Mouse (Mus musculus) kidney, adult 11 months (tissue): ENCODE measurements around the gene Ddo.

Experiments used
- DNase-seq: peaks from one replicate; pipeline ENCODE4 v3.0.0; 2022

The Ddo gene

DNA sequence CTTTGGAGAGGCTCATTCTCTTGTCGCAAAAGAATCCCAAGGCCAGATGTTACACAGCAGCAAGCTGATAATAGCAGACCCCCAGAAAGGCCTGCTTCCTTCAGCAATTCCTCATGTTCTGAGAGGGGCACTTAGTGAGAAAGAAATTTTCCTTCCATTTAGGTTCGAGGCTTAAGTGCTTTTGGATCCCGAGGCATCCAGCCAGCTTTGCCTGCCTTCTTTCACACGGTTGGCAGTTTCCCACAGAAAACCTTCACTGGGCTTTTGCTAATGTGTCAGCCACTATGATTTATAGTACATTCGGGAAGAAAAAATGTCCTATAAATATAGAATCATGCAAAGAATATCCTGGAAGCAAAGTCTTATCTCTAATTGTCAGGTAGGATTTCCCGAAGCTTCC, 89.3 kb downstream of the Ddo start:
- no peak for DNase-seq

DNA sequence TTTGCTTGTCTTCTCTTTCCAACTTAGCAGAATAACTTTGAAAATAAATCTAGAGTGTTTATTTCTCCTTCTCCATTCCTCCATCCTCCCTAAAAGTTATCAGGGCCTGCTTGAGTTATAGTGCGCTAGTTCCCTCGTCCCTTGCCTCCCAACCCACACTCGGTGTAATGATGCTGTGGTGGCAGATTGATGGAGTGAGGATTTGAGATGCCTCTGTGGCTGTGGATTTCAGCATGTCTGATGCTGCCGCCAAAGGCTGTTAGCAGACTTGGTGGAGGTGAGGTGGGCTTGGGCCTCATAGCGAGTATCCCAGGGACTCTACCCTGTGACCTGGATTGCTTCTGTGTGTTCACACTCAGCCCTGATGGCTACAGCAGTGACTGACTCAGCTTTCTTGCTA, 91.1 kb downstream of the Ddo start:
- no peak for DNase-seq

DNA sequence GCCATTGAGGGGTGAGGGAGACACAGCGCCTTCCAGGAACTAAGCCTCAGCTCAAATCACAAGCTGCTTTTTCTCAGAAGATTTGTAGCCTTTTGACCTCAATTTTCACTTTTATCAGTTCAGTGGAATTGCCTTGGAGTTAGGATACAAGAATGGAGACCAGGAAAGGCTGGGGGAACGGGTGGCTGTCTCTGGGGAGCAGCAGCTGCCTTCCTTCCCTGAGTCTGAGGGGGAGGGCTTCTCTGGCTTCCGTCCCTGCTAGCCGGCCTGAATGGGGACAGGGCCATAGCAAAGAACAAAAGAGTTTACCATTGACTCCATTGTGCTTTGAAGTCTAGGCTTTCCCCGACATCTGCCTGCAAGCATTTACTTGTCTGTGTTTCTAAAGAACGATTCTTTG, 94.5 kb downstream of the Ddo start:
- no peak for DNase-seq

DNA sequence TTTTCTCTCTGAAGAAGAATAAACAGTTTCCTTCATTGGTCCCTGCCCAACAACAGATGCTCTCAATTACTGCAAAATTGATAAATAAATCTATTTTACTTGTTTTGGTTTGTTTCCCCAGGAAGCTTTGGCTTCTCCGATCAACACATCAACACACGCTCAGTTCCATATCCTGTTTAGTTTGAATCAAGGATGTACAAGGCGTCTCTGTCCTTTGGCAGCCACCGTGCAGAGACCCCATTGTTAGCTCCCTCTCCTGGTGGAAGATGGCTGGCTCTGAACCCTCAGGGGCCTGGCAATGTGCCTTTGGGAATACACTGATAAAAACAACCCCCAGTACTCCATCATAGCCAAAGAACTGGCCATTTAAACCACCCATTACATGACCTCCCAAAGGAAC, 95.3 kb downstream of the Ddo start:
- DNase-seq, result no peak

DNA sequence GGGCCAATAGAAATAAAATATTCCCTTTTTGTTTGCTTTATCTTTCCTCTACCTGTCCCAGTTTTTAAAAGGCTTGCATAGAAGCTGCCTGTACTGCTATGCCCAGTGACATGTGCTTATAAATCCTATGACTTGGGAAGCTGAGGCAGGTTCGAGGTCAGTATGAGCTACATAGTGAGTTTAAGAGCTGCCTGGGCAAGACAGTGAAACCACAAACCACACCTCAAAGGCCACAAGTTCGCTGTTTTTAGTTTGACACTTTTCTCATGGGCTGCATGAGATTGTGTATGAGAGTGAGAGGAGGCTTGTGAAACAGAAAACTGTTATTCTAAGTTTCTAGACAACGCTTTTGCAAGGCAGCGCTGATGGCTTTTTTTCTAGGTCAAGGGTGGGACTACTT, 95.7 kb downstream of the Ddo start:
- no peak for DNase-seq

DNA sequence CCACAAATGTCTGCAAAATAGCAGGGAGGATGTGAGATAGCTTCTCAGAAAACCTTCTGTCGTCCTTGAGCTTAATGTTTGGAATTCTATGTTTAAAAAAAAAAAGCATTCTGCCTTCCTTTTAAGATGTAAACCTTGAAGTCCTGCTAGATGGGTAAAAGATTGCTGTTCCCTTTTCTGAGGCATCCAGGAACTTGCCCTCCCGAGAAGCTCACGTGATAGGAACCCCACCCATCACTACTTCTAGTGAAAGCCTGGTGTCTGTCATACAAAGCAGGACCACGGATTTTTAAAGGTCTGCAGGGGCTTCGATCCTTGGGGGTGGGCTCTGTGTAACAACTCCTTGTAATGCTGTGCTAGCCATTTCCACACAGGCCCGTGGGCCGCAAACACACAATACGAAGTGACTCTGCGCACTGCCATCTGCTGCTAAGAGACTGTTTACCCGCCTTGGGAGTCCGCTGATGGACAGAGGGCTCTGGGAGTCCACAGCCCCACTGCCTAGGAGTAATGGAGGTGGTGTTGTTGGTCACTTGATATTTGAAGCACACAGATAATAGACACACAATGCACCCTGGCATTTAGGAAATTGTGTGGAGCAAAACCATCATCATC, 96.6 kb downstream of the Ddo start:
- DNase-seq, result no peak

DNA sequence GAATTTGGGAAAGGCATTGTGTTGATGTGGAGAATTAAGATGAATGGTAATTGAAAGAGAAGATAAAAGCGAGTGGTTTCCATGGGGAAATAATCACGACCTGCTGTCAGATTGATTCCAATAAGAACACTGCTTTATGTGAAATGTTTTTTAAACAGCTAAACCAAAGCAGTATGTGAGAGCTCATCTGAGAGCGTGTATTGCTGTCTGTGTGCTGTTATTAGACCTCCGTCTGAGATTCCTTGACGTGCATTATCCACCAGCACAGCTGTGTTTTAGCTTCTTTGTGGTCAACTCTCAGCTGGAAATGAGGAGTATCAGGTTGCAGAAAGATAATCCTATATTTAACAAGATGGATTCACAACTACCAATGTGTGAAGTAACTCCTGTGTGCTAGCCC, 97.2 kb downstream of the Ddo start:
- DNase-seq, result no peak

DNA sequence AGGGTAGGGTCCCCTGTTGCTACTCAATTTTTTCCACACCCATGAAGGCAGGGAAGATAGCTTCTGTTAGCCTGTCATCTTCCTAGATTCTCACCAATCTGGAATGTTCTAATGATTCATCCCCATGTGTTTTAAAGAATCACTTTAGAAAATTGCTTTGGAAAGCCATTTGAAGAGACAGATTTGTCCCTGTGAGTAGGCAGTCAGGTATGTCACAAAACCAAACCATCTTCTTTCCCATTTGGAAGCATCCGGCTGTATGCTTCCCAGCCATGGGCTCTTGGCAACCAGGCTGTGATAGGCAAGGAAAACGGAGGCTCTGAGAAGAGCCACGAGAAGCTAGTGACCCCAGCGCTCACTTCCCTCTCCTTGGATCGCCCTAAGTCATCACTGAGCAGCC, 100.4 kb downstream of the Ddo start:
- no peak for DNase-seq
